Mouse (Mus musculus): ENCODE results near the gene Bpifb2.
A peak's percentile ranks its signal among the peaks of the same experiment; 100 is the strongest.
"Not testable (repeated sequence)": the region's sequence is repeated elsewhere in the genome, so short reads cannot be mapped to it uniquely, and the experiment has no call there.

Gene Bpifb2

GRCm38 (mm10) chr2:153874745-153875144, at the start of gene Bpifb2:
TSS of gene Bpifb2 (plus strand) at chr2:153875045.
- DNase-seq (ENCODE audit: low spot score in 2 of 2): no peak

DNA sequence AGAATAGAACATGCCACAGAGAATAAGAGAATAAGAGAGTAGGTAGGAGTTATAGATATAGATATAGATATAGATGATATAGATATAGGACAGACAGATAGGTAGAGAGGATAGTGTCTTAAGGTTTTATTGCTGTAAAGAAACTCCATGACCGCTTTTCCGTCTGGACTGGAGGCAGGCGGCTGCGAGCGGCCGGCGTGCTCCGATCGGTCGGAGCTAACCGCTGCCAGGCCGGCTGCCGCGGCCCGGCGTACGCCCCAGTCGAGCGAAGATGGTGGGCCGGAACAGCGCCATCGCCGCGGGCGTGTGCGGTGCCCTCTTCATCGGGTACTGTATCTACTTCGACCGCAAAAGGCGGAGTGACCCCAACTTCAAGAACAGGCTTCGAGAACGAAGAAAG, 48.9 kb upstream of the Bpifb2 start:
- DNase-seq (ENCODE audit: low spot score in 2 of 2): not testable (repeated sequence)

GRCm38 (mm10) chr2:153827171-153827830, 47.5 kb upstream of the Bpifb2 start:
- no peak for DNase-seq (ENCODE audit: low spot score in 2 of 2)

DNA sequence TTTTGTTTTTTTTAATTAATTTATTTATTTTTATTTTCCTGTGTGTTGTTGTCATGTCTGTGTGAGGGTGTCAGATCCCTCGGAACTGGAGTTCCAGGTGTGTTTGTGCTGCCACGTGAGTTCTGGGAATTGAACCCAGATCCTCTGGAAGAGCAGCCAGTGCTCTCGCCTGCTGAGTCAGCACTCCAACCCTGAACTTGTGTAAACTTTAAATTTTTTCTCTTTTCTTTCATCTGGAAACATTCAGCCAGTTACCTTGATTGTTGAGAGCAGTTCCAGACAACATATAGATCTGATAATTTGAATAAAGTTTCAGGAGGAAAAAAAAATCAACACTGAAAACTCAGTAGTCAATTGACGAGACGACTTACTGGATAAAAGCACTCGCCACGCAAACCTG, 46.1 kb upstream of the Bpifb2 start:
- DNase-seq (ENCODE audit: low spot score in 2 of 2): no peak

GRCm38 (mm10) chr2:153833291-153833690, 41.6 kb upstream of the Bpifb2 start:
- DNase-seq (ENCODE audit: low spot score in 2 of 2): no peak

- DNase-seq (ENCODE audit: low spot score in 2 of 2): no peak
Observed at GRCm38 (mm10) chr2:153842854-153843253, 32.0 kb upstream of the Bpifb2 start.

DNA sequence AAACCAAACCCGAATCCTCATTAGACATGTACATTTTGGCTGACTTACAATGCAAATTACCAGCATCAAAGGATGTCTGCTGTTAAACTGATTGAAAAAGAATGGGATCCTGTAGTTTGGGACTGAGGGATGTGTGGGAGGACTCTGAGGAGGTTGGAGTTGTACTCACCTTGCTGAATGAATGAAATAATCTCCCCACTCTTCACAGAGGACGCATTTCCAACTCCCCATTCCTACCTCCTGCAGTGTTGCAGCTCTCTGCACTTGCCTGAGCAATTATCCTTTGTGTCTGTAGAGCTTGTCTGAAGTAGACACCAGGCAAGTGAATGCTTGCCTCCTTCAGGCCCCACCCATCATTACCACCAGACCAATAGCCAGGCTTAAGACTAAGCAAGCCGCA, 26.5 kb upstream of the Bpifb2 start:
- DNase-seq (ENCODE audit: low spot score in 2 of 2): no peak

DNA sequence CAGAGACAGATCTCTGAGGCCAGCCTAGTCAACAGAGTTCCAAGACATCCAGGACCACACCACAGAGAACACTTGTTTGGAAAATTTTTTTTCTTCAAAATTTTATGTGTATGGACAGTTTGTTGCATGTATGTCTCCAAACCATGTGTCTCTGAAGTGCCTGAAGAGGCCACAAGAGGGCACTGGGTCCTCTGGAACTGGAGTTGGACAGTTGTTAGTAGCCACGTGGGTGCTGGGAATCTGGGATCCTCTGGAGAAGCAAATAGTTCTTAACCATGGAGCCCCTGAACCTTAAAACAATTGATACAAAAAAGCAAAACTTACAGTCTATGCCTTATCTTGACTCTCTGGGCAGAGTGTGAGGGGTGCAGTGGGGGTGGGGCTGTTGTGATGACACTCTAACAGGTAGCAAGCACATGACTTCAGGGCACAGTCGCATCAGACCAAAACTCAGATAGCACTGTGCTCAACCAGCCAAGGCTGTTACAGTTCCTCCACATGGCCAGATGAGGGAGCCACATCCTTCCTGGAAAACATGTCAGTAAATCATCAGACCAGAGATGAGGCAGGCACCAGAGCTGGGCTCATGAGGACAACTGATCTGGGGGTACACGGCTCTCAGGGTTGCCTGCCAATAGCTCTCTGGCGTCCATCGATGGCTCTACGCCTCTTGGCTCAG, 24.4 kb upstream of the Bpifb2 start:
- no peak for DNase-seq (ENCODE audit: low spot score in 2 of 2)

- no peak for DNase-seq (ENCODE audit: low spot score in 2 of 2)
Observed at GRCm38 (mm10) chr2:153851030-153851360, 23.9 kb upstream of the Bpifb2 start.

DNA sequence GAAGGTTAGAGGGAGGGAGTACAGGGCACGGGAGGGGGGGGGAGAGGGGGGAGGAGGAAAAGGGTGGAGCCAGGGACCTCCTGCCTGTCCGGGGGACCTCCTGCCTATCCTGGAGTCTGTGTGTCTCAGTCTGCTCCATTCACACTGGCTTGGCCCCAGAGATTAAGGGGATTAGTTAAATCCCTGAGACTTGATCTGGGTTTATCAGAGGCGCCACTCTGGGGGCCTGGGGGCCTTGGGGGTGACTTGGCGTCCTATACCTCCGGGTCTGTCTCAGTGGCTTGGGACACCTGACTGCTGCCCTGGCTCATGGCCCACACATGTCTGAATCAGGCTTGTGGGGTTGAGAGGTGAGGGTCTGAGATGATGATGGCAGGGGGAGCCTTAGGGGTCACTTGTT, 21.3 kb upstream of the Bpifb2 start:
- DNase-seq (ENCODE audit: low spot score in 2 of 2): no peak

DNA sequence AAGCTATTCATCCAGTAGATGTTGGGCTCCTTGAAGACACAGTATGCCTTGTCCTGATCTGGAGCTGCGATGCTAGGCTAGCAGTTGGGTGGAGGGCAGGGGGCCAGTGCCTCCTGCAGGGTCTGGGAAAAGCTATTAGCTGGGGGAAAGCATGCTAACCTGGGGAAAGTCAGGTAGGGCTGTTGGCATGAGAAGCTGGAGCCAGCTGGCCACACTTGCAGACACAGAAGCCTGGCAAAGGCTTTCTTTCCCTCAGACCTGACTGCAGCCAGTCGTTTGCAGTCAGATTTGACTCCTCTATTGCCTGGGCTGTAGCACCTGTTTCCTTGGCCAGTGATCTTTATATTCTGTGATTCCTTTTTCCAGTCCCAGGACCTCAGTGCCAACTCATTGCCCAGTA, 15.3 kb upstream of the Bpifb2 start:
- no peak for DNase-seq (ENCODE audit: low spot score in 2 of 2)

GRCm38 (mm10) chr2:153860315-153860714, 14.5 kb upstream of the Bpifb2 start:
- DNase-seq (ENCODE audit: low spot score in 2 of 2): no peak

- no peak for DNase-seq (ENCODE audit: low spot score in 2 of 2)
Observed at GRCm38 (mm10) chr2:153860715-153861114, 14.1 kb upstream of the Bpifb2 start.

DNA sequence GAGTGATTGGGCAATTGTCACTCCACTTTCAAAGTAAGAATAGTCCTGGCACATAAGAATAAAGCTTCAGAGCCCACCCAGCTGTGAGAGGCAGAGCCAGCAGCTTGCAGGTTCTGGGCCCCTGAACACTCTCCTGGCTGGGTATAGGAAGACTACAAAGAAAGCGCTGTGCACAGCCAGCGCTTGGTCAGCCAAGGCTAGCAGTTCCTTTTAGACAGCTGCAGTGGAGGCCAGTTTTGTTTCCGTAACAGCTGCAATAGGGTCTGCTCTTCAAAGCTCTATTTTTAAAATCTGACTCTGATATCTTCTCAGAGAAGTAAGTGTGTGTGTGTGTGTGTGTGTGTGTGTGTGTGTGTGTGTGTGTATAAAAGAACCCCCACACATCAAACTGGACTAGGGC, 12.9 kb upstream of the Bpifb2 start:
- DNase-seq (ENCODE audit: low spot score in 2 of 2): no peak

- DNase-seq (ENCODE audit: low spot score in 2 of 2): no peak
Observed at GRCm38 (mm10) chr2:153870984-153871383, 3.9 kb upstream of the Bpifb2 start, which contains the start of gene Sun5. TSS of gene Sun5 (minus strand) at chr2:153871084.

GRCm38 (mm10) chr2:153899111-153899510, 24.3 kb downstream of the Bpifb2 start:
- no peak for DNase-seq (ENCODE audit: low spot score in 2 of 2)

GRCm38 (mm10) chr2:153900088-153900487, 25.2 kb downstream of the Bpifb2 start, which contains the start of gene Bpifb6:
TSS of gene Bpifb6 (plus strand) at chr2:153900388.
- DNase-seq (ENCODE audit: low spot score in 2 of 2): no peak

DNA sequence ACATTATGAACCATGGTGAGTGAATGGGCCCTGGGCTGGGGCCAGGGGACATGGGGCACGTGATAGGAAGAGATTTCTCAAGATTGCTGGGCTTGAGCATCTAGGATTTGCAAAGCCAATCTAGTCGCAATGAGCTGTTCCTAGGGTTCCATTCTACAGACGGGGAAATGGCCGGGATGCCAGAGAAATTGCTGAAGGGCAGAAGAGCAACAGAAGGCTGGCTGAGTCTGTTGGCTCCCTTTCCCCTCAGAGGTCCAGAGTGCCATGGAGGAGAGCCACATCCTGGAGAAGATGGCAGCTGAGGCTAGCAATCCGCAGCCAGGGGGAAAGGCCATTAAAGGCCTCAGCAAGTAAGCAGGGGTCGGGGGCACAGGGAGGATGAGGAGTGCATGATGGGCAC, 27.9 kb downstream of the Bpifb2 start:
- DNase-seq (ENCODE audit: low spot score in 2 of 2): no peak

DNA sequence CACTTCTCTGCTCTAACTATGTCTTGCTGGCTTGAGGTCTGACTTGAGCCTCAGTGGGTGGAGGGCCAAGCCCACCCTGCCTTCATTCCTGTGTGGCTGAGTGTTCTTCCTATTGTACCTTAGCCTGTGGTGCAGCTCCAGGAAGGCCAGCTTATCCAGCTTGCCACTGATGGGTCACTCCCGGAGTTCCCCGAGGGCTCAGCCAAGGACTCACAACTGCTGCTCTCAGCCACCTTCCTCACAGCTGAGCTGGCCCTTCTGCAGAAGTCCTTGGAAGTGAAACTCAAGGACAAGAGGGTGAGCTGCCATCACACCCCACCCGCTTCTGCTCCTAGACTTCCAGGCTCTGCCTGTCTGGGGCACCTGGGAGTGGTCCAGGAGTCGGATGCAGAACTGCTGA, 31.8 kb downstream of the Bpifb2 start:
- DNase-seq (ENCODE audit: low spot score in 2 of 2): no peak

- DNase-seq (ENCODE audit: low spot score in 2 of 2): no peak
Observed at GRCm38 (mm10) chr2:153914151-153914550, 39.3 kb downstream of the Bpifb2 start.

DNA sequence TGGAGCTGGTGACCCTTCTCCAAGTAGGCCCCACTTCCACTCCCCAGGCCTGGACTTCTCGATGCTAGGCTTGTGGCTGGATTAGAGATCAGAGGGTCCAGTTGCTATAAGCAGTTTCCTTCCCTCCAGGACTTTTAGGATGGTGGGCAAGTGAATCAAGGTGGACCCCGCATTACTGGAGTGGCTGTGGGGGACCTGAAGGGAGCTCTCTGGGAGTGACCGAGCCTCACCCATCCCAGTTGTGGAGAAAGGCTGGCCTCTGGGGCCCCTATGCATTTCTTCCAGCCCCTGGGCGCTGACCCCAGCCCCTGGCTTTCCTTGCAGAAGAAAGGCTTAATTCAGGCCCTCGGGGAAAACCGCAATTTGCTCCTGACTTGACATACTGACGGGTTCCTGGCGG, 43.1 kb downstream of the Bpifb2 start, which contains the start of gene Bpifb3:
Bpifb3 (plus strand) TSS at position 301 of the 400 bp plus-strand sequence.
- DNase-seq (ENCODE audit: low spot score in 2 of 2): no peak

DNA sequence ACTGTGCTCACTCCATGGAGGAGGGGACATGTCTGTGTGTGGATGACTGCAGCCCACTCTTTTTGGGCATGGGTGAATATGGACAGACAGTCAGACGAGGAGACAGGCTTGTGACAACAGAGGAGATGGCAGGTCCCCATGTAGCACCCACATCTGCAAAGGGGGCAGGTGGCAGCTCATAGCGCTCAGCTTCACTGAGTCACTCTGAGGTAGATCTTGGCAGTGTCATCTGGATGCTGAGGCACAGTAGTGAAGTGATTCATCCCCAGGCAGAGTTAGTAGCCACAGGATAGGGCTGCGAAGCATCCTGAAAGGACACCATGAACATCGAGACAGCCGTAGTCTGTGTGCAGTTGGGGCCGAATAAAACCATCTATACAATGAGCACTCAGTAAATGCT, 46.4 kb downstream of the Bpifb2 start:
- DNase-seq (ENCODE audit: low spot score in 2 of 2): no peak

DNA sequence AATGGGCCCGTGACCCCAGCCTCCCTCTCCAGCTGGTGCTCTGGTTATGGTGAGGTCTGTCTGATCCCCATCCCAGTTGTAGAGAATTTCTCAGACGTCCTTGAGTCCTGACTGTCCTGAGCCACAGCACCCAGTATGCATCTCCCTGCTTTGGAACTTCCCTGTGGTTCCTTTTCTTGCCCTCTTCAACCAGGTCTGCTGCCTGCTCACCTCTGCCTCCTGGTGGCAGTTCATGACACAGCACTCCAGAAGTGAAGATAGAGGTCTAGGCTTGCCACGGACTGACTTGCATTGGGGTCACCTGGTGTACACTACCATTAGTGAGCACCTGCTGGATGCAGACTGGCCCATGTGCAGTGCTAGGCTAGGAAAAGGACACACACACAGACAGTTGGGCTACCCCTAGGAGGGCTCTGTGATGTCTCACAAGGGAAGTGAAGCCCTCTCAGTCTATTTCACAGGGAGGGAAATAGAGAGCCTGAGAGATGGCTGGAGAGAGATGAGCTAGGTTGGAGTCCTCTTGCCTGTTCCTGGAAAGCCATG, 55.1 kb downstream of the Bpifb2 start:
- DNase-seq (ENCODE audit: low spot score in 2 of 2): peak in 1 of 2 experiments; percentile 38

Data from urinary bladder, postnatal 4 days (tissue).